Mouse (Mus musculus): ENCODE results near the gene Sema6d. TPM values are rescaled to one million over a fixed set of nuclear protein-coding genes. Genes with fewer than 3 reads are reported as not detected.

The Sema6d gene
- polyA plus RNA-seq, 1 experiment from 2014 or later = 27.5 TPM

GRCm38 (mm10) chr2:124444199-124444598, 354.4 kb downstream of the Sema6d start:
- peaks cover 21% of the 10 kb centered on the region for H3K4me1 ChIP-seq (replicated peaks)
- no peak overlapping the region for H3K27ac ChIP-seq (ENCODE audit: poor library complexity, severe bottlenecking)
- no peaks in the 10 kb centered on the region for H3K36me3 ChIP-seq
- 64% methylated on average over 2 of the region's 2 CpGs for WGBS
- H3K27me3 ChIP-seq (replicated peaks) = no peaks in the 10 kb centered on the region
- H3K9me3 ChIP-seq (replicated peaks) = no peaks in the 10 kb centered on the region
- no peak for ATAC-seq (ENCODE audit: insufficient number of reproducible peaks, low FRiP score)
- no peak overlapping the region for H3K4me2 ChIP-seq
- H3K9ac ChIP-seq = no peak overlapping the region
- H3K4me3 ChIP-seq = no peak overlapping the region

- H3K9me3 ChIP-seq (replicated peaks) = no peaks in the 10 kb centered on the region
- no peaks in the 10 kb centered on the region for H3K36me3 ChIP-seq
- peaks cover 19% of the 10 kb centered on the region for H3K4me1 ChIP-seq (replicated peaks)
- no peak overlapping the region for H3K4me2 ChIP-seq
- no peak overlapping the region for H3K4me3 ChIP-seq
- 58% methylated on average over 2 of the region's 2 CpGs for WGBS
- H3K27me3 ChIP-seq (replicated peaks) = no peaks in the 10 kb centered on the region
- no peak overlapping the region; the same call in 1 of the 2 replicates for H3K27ac ChIP-seq (ENCODE audit: poor library complexity, severe bottlenecking)
- no peak for ATAC-seq (ENCODE audit: insufficient number of reproducible peaks, low FRiP score)
- H3K9ac ChIP-seq = no peak overlapping the region
Observed at GRCm38 (mm10) chr2:124455881-124456280, 366.1 kb downstream of the Sema6d start.

GRCm38 (mm10) chr2:124456999-124457398, 367.2 kb downstream of the Sema6d start:
- Histone ChIP-seq H3K27ac (ENCODE audit: poor library complexity, severe bottlenecking) (no peak overlapping the region), H3K4me1 (replicated peaks) (peaks cover 31% of the 10 kb centered on the region), H3K9me3 (replicated peaks) (no peaks in the 10 kb centered on the region), H3K36me3 (no peaks in the 10 kb centered on the region), H3K4me3 (no peak overlapping the region), H3K4me2 (no peak overlapping the region), H3K27me3 (replicated peaks) (no peaks in the 10 kb centered on the region), H3K9ac (no peak overlapping the region)
- no peak for ATAC-seq (ENCODE audit: insufficient number of reproducible peaks, low FRiP score)
- WGBS = 87% methylated on average over 4 of the region's 4 CpGs

GRCm38 (mm10) chr2:124458028-124458427, 368.3 kb downstream of the Sema6d start:
- Histone ChIP-seq H3K36me3 (no peaks in the 10 kb centered on the region), H3K27ac (ENCODE audit: poor library complexity, severe bottlenecking) (no peak overlapping the region), H3K4me2 (no peak overlapping the region), H3K4me1 (replicated peaks) (peaks cover 36% of the 10 kb centered on the region), H3K27me3 (replicated peaks) (no peaks in the 10 kb centered on the region), H3K9ac (no peak overlapping the region), H3K9me3 (replicated peaks) (no peaks in the 10 kb centered on the region), H3K4me3 (no peak overlapping the region)
- no peak for ATAC-seq (ENCODE audit: insufficient number of reproducible peaks, low FRiP score)
- 71% methylated on average over 2 of the region's 2 CpGs for WGBS

- H3K9ac ChIP-seq = no peak overlapping the region
- no peak overlapping the region for H3K4me2 ChIP-seq
- peak overlapping the region; percentile 82 for H3K27ac ChIP-seq (ENCODE audit: poor library complexity, severe bottlenecking)
- no peaks in the 10 kb centered on the region for H3K9me3 ChIP-seq (replicated peaks)
- H3K36me3 ChIP-seq = no peaks in the 10 kb centered on the region
- peak; percentile 88 for ATAC-seq (ENCODE audit: insufficient number of reproducible peaks, low FRiP score)
- H3K4me3 ChIP-seq = no peak overlapping the region
- 11% methylated on average over 2 of the region's 2 CpGs for WGBS
- no peaks in the 10 kb centered on the region for H3K27me3 ChIP-seq (replicated peaks)
- peaks cover 40% of the 10 kb centered on the region for H3K4me1 ChIP-seq (replicated peaks)
Observed at GRCm38 (mm10) chr2:124460956-124461355, 371.2 kb downstream of the Sema6d start.

- H3K27me3 ChIP-seq (replicated peaks) = no peaks in the 10 kb centered on the region
- H3K36me3 ChIP-seq = no peaks in the 10 kb centered on the region
- H3K4me1 ChIP-seq (replicated peaks) = peaks cover 45% of the 10 kb centered on the region
- 9% methylated on average over 3 of the region's 3 CpGs for WGBS
- no peaks in the 10 kb centered on the region for H3K9me3 ChIP-seq (replicated peaks)
- ATAC-seq (ENCODE audit: insufficient number of reproducible peaks, low FRiP score) = peak; percentile 59; the same call in 1 of the 2 replicates
- H3K27ac ChIP-seq (ENCODE audit: poor library complexity, severe bottlenecking) = peak overlapping the region; percentile 82
- H3K4me3 ChIP-seq = no peak overlapping the region
- H3K4me2 ChIP-seq = no peak overlapping the region
- H3K9ac ChIP-seq = no peak overlapping the region
Observed at GRCm38 (mm10) chr2:124461378-124461851, 371.6 kb downstream of the Sema6d start.

- H3K36me3 ChIP-seq = no peaks in the 10 kb centered on the region
- no peaks in the 10 kb centered on the region for H3K9me3 ChIP-seq (replicated peaks)
- WGBS = 69% methylated on average over 8 of the region's 8 CpGs
- no peak overlapping the region for H3K4me3 ChIP-seq
- H3K4me2 ChIP-seq = no peak overlapping the region
- no peak for ATAC-seq (ENCODE audit: insufficient number of reproducible peaks, low FRiP score)
- H3K27ac ChIP-seq (ENCODE audit: poor library complexity, severe bottlenecking) = no peak overlapping the region
- no peak overlapping the region for H3K9ac ChIP-seq
- peaks cover 60% of the 10 kb centered on the region for H3K4me1 ChIP-seq (replicated peaks)
- no peaks in the 10 kb centered on the region for H3K27me3 ChIP-seq (replicated peaks)
Observed at GRCm38 (mm10) chr2:124465004-124465946, 375.5 kb downstream of the Sema6d start.

- Histone ChIP-seq H3K9ac (no peak overlapping the region), H3K9me3 (replicated peaks) (peaks cover 9% of the 10 kb centered on the region; the same call in 1 of the 2 replicates), H3K27me3 (replicated peaks) (no peaks in the 10 kb centered on the region), H3K4me3 (no peak overlapping the region), H3K4me2 (0 out of 2 replicates have a peak overlapping the region, but pooled peaks have one; percentile 26), H3K4me1 (replicated peaks) (peaks cover 47% of the 10 kb centered on the region), H3K27ac (ENCODE audit: poor library complexity, severe bottlenecking) (peak overlapping the region; percentile 66), H3K36me3 (no peaks in the 10 kb centered on the region)
- ATAC-seq (ENCODE audit: insufficient number of reproducible peaks, low FRiP score) = peak; percentile 60; the same call in 1 of the 2 replicates
- 50% methylated on average over 1 of the region's 1 CpGs for WGBS
Observed at GRCm38 (mm10) chr2:124467429-124467828, 377.7 kb downstream of the Sema6d start.

GRCm38 (mm10) chr2:124470346-124471042, 380.7 kb downstream of the Sema6d start:
- H3K9me3 ChIP-seq (replicated peaks) = peaks cover 9% of the 10 kb centered on the region; the same call in 1 of the 2 replicates

GRCm38 (mm10) chr2:124472674-124473507, 383.1 kb downstream of the Sema6d start:
- no peak for ATAC-seq (ENCODE audit: insufficient number of reproducible peaks, low FRiP score)
- Histone ChIP-seq H3K4me1 (replicated peaks) (peaks cover 20% of the 10 kb centered on the region), H3K9ac (no peak overlapping the region), H3K4me2 (no peak overlapping the region), H3K9me3 (replicated peaks) (peaks cover 9% of the 10 kb centered on the region; the same call in 1 of the 2 replicates), H3K27ac (ENCODE audit: poor library complexity, severe bottlenecking) (no peak overlapping the region), H3K27me3 (replicated peaks) (no peaks in the 10 kb centered on the region), H3K4me3 (no peak overlapping the region), H3K36me3 (no peaks in the 10 kb centered on the region)
- 77% methylated on average over 6 of the region's 6 CpGs for WGBS

More at GRCm38 (mm10) chr2:124470346-124471042, 380.7 kb downstream of the Sema6d start:
- Histone ChIP-seq H3K4me1 (replicated peaks) (peaks cover 41% of the 10 kb centered on the region), H3K4me2 (no peak overlapping the region), H3K36me3 (no peaks in the 10 kb centered on the region), H3K27me3 (replicated peaks) (no peaks in the 10 kb centered on the region), H3K4me3 (no peak overlapping the region), H3K9ac (no peak overlapping the region), H3K27ac (ENCODE audit: poor library complexity, severe bottlenecking) (no peak overlapping the region)
- ATAC-seq (ENCODE audit: insufficient number of reproducible peaks, low FRiP score) = no peak
- WGBS = 68% methylated on average over 10 of the region's 10 CpGs
